Mouse (Mus musculus) gastrocnemius, postnatal 10 days (tissue): ENCODE data around the gene Arhgap22. TPM values are rescaled to one million over a fixed set of nuclear protein-coding genes. Genes with fewer than 3 reads are reported as not detected.
A peak's percentile ranks its signal among the peaks of the same experiment; 100 is the strongest.

Source experiments
- DNase-seq: peaks from one replicate; pipeline ENCODE4 v3.0.0; 2021; ENCODE audit warnings: mixed read lengths
- total RNA-seq, 2 experiments: library from RNA; stranded (reverse); gene quantifications; 2 replicates each; pipeline ENCODE4 v1.2.3; 2021

Arhgap22 gene
- total RNA-seq, 2 experiments from 2014 or later = 1.5 to 4.0 TPM

DNA sequence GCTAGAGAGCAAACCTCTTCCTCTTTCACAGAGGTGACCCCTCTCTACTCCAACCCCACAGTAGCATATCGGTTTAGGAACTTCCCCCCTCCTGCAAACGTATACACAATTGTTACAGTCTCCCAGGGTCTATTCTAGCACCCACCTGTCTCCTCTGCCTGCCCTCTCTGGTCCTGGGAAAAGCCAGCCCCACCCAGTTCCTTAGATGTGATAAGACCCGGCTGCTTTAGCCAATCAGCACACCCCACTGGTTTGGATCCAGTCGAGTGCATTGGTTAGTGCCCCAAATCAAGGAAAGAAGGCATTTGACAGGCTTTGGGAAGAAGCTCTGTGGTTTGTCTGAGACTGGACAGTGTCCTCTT is 922 bp downstream of the Arhgap22 start:
- DNase-seq = no peak

DNA sequence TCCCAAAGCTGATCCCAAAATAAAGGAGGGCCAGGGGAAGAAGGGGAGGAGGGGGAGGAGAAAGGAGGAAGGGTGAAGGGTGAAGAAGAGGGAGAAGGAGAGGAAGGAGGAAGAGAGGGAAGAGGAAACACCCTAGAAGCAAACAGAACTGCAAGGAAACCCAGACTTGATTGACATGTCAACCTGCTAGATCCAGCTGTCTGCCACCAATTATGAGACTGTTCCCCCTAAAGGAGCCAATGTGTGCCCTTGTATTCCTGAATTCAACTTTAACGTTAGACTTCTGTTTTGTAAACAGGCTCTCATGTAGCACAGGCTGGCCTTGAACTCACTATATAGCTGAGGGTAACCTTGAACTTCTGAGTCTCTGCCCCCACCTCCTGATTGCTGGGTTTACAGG is 1.3 kb downstream of the Arhgap22 start:
- no peak for DNase-seq

DNA sequence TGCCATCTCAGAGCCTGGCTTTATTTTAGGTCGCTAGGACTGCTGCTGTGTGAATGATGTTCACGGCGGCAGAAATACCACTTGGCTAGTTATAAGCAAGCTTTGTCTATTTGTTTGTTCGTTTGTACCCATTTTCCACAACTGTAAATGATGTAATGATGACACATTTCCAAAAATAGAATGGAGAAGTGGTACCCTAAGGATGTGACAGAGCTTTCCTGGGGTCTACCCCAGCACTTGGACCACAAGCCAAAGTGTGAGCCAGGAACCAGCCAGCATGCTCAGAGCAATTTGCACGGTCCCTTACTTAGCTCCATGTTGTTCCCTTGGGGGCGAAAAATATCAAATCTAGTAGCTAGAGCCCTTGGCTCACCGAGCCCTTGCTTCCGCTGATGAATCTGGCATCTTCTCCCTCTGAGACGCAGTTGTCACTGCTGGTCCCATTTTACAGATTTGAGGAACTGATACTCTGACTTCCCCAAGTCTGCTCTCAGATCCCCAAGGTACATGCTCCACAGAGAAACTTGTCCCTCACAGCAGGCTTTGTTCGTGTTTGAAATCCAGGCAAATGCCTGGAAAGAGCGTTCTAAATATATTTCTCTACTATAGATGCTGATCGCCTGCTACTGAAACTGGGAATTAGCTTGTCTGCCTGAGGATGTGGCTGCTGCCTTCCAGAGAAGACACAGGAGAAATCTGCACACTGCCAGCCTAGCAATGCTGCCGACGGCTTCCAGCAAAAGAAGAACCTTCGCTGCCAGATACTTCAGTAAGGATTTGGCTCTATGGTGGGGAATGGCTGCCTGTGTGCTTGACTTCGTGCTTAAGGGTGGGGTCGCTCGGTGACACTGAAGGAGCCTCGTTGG is 2.8 kb downstream of the Arhgap22 start:
- DNase-seq = no peak

- DNase-seq = no peak
Measured at GRCm38 (mm10) chr14:33225235-33225634, 11.4 kb downstream of the Arhgap22 start.

DNA sequence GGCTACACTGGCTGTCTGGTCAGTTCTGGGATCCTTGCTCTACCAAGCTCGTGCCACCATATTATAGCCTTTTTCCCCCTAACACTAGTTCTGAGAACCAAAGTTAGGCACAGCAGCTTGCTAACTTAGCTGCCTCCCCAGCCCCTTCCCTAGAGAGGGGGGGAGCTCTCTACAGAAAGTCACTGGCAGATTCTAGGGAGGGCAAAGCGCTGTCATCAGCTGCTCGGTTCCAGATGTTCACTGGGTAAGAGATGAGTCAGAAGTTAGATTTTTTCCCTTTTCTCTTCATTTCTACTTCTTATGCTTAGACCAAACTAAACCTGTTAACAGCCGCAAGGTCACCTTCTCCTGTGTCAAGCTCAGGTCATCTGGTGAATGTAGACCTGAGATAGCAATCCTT is 16.8 kb downstream of the Arhgap22 start:
- no peak for DNase-seq

DNA sequence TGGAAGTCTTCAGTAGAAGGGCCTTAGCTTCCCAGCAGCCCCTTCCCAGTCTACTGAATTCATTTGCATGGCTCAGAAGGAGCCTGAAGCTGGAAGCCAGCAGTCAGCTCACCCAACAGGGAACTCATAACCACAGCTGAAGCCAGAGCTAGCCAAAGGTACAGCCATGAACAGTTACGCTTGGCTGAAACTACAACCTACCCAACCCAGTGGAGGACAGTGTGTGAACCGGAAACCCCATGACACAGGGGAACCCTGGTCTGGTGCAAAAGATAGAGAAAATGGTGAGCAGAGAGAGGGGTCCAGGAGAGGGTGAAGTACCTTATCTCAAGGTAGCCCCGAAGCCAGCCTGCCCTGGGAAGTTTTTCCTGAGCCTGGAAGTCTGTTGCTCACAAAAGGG is 17.5 kb downstream of the Arhgap22 start:
- no peak for DNase-seq

DNA sequence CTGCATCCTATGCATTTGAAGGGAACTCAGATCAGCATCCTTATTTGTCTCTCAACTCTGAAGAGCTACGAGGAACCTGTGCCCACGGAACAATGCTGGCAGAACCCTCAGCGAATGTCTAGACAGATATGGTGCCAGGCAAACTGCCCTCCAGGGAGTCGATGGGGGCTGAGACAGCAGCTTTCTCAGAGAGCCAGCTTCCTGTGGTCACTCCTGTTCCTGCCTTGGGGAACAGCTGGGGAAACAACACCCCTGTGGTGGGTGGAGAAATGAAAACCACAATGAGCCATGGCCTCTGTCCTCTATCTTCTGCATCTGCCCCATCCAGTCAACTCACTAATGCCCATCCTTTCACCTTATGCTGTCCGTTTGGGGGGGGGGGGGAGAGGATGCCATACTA is 18.2 kb downstream of the Arhgap22 start:
- no peak for DNase-seq

- no peak for DNase-seq
Measured at GRCm38 (mm10) chr14:33235661-33236060, 21.8 kb downstream of the Arhgap22 start.

GRCm38 (mm10) chr14:33240400-33240799 is 26.6 kb downstream of the Arhgap22 start:
- no peak for DNase-seq

DNA sequence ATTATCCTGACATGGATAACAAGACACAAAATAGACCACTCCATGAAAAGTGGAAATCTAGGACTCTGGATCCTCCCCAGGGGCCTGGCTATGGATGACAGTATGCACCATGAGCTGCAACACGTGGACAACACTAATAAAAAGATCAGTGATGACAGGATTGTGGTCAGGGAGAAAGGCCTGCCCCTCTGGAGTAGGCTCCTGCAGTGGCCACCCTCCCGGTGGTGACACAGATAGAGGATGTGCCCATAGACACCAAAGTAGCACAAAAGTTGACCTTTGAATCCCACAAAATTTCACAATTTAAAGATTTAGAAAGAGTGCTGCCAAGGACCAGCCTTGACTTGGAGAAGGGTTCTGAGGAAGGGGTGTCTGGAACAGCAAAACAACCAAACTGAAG is 29.4 kb downstream of the Arhgap22 start:
- no peak for DNase-seq

GRCm38 (mm10) chr14:33244519-33244918 is 30.7 kb downstream of the Arhgap22 start:
- DNase-seq = no peak

DNA sequence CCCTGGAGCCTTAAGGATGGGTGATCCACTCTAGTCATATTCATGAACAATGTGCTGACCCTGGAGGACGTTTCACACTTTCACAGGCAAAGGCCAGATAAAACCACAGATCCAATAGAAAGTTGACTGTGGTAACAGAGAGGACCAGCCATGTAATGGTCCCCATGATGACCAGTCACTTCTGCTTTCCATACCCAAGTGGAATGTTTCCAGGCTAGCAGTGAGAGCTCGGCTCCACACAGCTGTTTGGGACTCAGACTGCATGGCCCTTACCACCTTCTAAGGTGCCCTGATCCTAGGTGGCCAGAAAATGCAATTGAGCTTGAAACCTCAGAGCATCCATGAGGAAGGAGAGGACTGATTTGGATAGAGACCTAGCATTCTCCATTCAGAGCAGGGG is 31.1 kb downstream of the Arhgap22 start:
- no peak for DNase-seq

DNA sequence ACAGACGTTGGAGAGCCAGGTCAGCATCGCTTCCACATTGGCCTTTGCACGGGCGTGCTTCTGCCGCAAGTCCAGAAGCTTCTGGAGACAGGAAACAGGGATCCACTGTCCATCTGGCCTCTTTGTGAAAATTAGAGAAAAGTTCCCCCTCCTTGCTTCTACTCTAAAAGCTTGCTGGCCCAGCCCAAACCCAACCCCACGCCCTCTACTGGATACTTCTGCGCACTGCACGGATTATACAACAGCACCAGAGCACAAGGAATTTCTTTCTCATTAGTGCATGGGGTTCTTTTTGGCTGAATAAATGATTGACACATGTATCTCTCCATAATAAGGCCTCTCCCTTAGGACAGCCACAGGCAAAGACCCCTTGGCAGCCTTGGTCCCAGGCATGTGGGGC is 32.6 kb downstream of the Arhgap22 start:
- DNase-seq = peak; percentile 64

DNA sequence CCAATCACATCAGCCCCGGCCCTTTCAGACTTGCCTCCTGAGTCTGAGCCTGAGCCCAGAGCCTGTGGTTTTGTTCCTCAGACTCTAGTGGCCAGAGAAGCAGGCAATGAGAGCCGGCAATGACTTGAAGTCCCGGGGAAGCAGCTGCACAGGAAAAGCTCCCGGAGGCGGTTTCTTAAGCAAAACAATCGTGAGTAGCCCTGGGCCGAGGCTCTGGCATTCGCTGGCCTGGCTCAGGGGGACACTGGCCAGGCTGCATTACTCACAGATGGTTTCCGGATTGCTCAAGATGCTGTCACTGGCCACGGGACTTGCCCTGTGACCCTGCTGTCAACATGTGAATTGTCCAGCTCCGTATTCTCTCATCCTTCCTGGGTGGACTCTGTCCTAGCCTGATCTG is 33.8 kb downstream of the Arhgap22 start:
- DNase-seq = peak; percentile 60

DNA sequence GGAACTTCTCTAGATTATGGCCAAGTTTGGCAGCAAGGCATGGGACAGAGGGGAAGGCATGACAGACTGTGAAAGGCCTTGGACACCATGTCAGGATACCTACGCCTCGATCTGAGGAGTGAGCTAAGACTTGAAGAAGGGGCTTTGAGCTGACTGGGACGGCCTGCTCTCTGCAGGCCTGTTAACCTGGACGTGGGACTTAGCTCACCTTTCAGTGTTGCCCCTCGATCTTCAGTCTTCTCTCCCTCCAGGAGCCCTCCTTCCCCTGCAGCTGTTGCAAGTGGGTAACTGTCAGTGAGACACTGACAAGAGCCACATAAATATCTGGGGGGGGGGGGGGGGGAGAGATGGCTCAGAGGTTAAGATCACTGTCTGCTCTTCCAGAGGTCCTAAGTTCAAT is 34.9 kb downstream of the Arhgap22 start:
- DNase-seq = no peak

GRCm38 (mm10) chr14:33250215-33250939 is 36.6 kb downstream of the Arhgap22 start:
- peak; percentile 21 for DNase-seq

DNA sequence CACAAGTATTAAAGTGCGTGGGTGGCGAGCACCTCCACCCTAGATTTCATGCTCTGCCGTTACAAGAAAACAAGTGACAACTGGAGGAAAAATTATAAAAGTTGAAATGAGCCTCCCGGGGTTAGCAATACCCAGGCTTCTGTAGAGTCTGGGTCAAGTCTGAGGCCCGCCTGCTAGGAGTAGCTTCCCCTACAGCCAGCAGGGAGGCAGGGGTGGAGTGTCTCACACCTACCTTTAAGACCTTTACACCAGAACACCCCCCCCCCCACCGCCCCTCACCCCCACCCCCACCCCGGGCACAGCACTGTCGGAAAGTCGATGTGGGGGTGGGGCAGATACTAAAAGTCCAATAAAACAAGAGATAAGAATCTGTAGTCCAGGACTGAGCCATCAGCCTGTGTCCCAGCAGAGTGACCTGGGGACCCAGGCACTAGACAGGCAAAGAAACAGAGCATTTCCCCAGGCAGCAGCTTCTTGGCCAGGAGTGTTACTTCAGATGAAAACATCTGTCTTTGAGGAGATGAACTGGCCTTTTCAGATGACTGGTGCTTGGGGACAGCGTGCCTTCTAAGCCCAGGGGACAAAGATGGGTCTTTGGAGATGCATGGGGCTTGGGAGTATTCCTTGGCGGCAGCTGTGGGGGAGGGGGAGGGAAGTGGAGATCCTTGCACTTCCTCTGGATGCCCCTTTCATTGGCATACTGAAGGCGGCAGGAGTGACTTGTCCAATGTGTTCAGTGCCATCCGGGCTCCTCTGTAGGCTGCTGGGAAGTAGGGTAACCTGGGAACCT is 37.3 kb downstream of the Arhgap22 start:
- no peak for DNase-seq

DNA sequence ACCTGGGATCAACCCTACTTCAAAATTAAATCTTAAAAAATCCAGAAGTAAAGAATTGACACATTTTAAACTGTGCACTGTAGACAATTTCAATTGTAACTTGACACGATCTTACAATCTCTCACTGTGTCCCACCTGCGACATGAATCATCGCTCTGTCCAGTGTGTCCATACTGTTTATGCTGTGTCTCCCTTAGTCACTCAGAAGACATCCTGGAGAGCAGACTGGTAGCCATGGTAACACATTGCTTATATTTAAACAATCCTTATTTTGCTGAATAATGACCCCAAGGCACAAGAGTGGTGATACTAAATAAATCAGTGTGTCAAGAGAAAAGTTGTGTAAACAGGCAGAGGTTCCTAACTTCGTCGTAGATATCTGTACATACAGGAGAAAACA is 44.4 kb downstream of the Arhgap22 start:
- no peak for DNase-seq

DNA sequence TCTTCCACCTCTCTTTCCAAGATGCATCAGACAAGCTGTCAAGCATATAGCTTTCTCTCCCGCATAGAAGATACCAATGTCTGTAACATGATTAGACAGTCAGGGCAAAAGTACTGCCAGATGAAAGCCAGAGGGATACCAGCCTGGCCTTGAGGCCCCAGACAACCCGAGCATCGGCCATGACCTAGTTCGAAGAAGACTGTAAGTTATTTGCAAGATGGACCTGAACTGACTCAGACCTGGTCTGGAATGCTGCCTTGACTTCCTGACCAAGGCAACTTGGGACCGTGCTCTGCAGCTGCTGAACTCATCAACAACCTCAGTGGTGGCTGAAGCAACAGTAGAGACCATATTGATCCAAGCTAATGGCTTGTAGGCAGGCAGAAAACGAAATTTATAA is 46.3 kb downstream of the Arhgap22 start:
- no peak for DNase-seq

DNA sequence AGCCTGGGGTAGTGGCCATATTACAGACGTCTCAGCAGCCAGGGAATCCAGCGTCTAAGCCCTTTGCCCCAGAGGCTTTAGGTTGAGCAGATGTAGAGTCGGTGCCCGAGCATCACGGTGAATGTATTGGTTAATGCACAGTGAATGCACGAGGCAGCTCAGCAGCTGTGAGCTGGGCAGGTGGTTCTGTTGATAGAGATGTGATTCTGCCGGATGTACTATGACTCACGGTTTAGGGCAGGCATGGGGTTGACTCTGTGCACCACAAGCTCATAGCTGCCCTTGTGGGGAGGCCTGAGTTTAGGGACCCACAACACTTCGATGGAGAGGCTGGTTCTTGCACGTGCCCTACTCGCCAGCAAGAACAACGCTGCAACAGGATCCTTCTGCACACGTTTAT is 51.0 kb downstream of the Arhgap22 start:
- DNase-seq = no peak

GRCm38 (mm10) chr14:33276240-33276639 is 62.4 kb downstream of the Arhgap22 start:
- DNase-seq = no peak

GRCm38 (mm10) chr14:33278374-33278773 is 64.5 kb downstream of the Arhgap22 start:
- peak; percentile 27 for DNase-seq

DNA sequence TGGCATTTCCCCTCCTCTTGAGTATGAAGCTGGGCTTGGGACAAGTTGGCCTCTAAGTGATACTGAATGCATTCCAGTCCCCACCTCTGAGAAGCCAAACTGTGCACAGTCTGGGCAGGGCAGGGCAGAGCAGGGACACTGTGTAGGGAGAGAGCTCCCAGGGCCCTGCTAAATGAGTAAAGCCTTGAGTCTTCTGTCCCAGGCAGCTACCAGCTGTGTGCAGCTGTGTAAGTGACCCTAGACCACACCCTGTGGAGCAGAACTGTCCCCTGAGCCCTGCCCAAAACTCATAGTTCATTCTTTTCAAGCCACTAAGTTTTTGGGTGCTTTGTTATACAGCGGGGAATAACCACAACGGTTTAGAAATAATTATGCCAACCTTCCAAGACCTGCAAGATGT is 67.1 kb downstream of the Arhgap22 start:
- DNase-seq = no peak
